9 mouse cellular contexts compared by ENCODE assay signal in the genomic region with DNA sequence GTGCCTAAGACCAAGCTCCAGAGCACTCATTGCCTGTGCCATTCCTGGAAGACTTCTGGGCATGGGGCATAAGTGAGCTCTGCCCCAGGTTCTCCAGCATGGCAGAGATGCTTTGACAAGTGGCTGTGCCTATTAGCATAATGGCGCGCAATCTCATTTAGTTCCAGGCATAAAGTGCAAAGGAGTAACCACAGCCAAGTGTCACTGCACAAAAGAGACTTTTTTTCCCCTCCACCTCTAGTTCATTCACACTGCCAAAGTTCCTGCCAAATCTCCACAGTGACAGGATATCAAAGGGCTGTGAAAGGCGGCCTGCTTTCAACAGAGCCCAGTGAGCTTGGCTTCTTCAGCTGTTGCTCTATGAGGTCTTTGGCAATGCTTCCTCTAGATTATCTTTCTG.
DNase-seq lines count a peak whose midpoint lies in the region; ATAC-seq and TF ChIP-seq lines count a peak whose summit lies in the region.
"Had no signal": no experiment of that assay in that cellular context is flagged by ENCODE, and none has a peak within 500 bp of the region (broad histone marks: within the 10 kb centered on the region; RNA-seq: fewer than 3 reads in every experiment).

No protein-coding gene starts in this region.

- H3K27ac ChIP-seq in hindbrain, postnatal 0 days, result 0 out of 2 replicates have a peak overlapping the region, but pooled peaks have one; percentile 20
- H3K27ac ChIP-seq in neural tube, embryonic 15.5 days (replicated peaks), result no peak overlapping the region
- H3K27ac ChIP-seq: stomach, embryonic 15.5 days had no signal

- TF ChIP-seq CTCF in lung, adult 2 months (IDR thresholded peaks at IDR 0.05; ENCODE audit: insufficient read depth, low read length), result no peak
- no peak for TF ChIP-seq CTCF in hindbrain, postnatal 0 days (IDR thresholded peaks at IDR 0.05; ENCODE audit: low read depth)

- no peaks in the 10 kb centered on the region for H3K4me1 ChIP-seq in lung, adult 2 months (ENCODE audit: control insufficient read depth, insufficient read depth, low read length)
- no peaks in the 10 kb centered on the region for H3K4me1 ChIP-seq in hindbrain, postnatal 0 days (ENCODE audit: insufficient read depth, low read length)
- H3K4me1 ChIP-seq in neural tube, embryonic 15.5 days, result no peaks in the 10 kb centered on the region
- H3K4me1 ChIP-seq: stomach, embryonic 15.5 days had no signal

- TF ChIP-seq POLR2A in lung, adult 2 months (IDR thresholded peaks at IDR 0.05; ENCODE audit: borderline replicate concordance, extremely low read depth, low read depth, low read length), result no peak

- H3K36me3 ChIP-seq in hindbrain, postnatal 0 days (ENCODE audit: insufficient read depth, low read length), result no peaks in the 10 kb centered on the region
- H3K36me3 ChIP-seq in neural tube, embryonic 15.5 days, result no peaks in the 10 kb centered on the region
- H3K36me3 ChIP-seq: stomach, embryonic 15.5 days had no signal

- intact Hi-C loops in gastrocnemius, postnatal 14 days (cut with DNase I; ENCODE audit: low total_unique reads), result no loop called here

- H3K4me3 ChIP-seq in lung, adult 2 months (replicated peaks; ENCODE audit: extremely low read depth, low read depth, low read length), result no peak overlapping the region
- no peak overlapping the region for H3K4me3 ChIP-seq in hindbrain, postnatal 0 days (ENCODE audit: low read length)
- no peak overlapping the region for H3K4me3 ChIP-seq in neural tube, embryonic 15.5 days (replicated peaks)
- H3K4me3 ChIP-seq: stomach, embryonic 15.5 days had no signal

- 73% methylated on average over 3 of the region's 3 CpGs for WGBS in lung, adult 2 months
- 25% methylated on average over 3 of the region's 3 CpGs for WGBS in hindbrain, postnatal 0 days
- WGBS in neural tube, embryonic 15.5 days, result 25% methylated on average over 3 of the region's 3 CpGs

- DNase-seq in adrenal gland, postnatal 10 days, result peak; percentile 19
- DNase-seq in adrenal gland, postnatal 36 days, result no peak
- peak; percentile 31 for DNase-seq in lung, postnatal 10 days
- no peak for DNase-seq in lung, adult 2 months
- peak; percentile 86 for DNase-seq in hindbrain, postnatal 0 days (ENCODE audit: low spot score)
- no peak for DNase-seq in B cell, adult 2 months
- no peak for DNase-seq in gastrocnemius, postnatal 14 days

- H3K9ac ChIP-seq in hindbrain, postnatal 0 days (replicated peaks; ENCODE audit: low read length), result no peak overlapping the region
- no peak overlapping the region for H3K9ac ChIP-seq in neural tube, embryonic 15.5 days (replicated peaks)
- H3K9ac ChIP-seq: stomach, embryonic 15.5 days had no signal

- ATAC-seq in hindbrain, postnatal 0 days, result peak; percentile 94
- peak; percentile 73; the same call in 1 of the 2 replicates for ATAC-seq in neural tube, embryonic 15.5 days (ENCODE audit: low FRiP score)

- no peaks in the 10 kb centered on the region for H3K9me3 ChIP-seq in hindbrain, postnatal 0 days (ENCODE audit: low read length)
- no peaks in the 10 kb centered on the region for H3K9me3 ChIP-seq in neural tube, embryonic 15.5 days (replicated peaks)
- H3K9me3 ChIP-seq: stomach, embryonic 15.5 days had no signal

- H3K27me3 ChIP-seq in hindbrain, postnatal 0 days (ENCODE audit: insufficient read depth, low read length), result no peaks in the 10 kb centered on the region
- no peaks in the 10 kb centered on the region for H3K27me3 ChIP-seq in neural tube, embryonic 15.5 days (replicated peaks)
- H3K27me3 ChIP-seq: stomach, embryonic 15.5 days had no signal

- H3K4me2 ChIP-seq in hindbrain, postnatal 0 days (ENCODE audit: low read depth, low read length), result no peak overlapping the region
- H3K4me2 ChIP-seq in neural tube, embryonic 15.5 days, result no peak overlapping the region
- H3K4me2 ChIP-seq: stomach, embryonic 15.5 days had no signal

Comparison
In these comparisons a context has a peak if more than half of its experiments do, and no peak if none do; other contexts are left out.
1. DNase-seq: peak in adrenal gland, postnatal 10 days (single experiment), lung, postnatal 10 days (single experiment) and hindbrain, postnatal 0 days (single experiment); none in adrenal gland, postnatal 36 days (0 of 2), lung, adult 2 months (single experiment), B cell, adult 2 months (0 of 2) and gastrocnemius, postnatal 14 days (single experiment).